8 mouse cellular contexts compared by ENCODE assay signal in the genomic region with DNA sequence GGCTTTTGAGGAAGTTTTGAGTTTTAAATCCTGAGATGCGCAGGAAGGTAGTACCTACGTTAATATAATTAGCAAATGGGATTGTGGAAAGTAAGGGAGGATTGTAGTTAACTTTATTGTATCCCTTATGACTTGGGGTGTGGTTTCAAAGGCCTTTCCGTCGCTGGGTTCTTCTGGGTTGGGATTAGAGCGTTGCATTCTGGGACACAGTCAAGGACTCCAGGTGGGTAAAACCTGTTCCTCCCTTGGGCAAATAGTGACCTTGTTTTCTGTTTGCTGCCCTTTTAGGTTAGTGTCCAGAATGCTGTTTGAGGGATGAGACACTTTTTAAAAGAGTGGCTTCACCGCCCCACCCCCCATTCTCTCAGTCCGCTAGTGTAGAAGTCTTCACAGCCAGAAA. TPM values are rescaled to one million over a fixed set of nuclear protein-coding genes. Genes with fewer than 3 reads are reported as not detected.
A peak's percentile ranks its signal among the peaks of the same experiment; 100 is the strongest.
DNase-seq lines count a peak whose midpoint lies in the region; ATAC-seq and TF ChIP-seq lines count a peak whose summit lies in the region.

No protein-coding gene starts in this region.

- WGBS in hindbrain, embryonic 13.5 days, result under 1% methylated on average over 7 of the region's 7 CpGs
- 0% methylated on average over 7 of the region's 7 CpGs for WGBS in liver, embryonic 15.5 days (ENCODE audit: insufficient replicate concordance)
- WGBS in stomach, embryonic 16.5 days, result under 1% methylated on average over 7 of the region's 7 CpGs

- intact Hi-C loops in left cerebral cortex, adult 2 months (cut with DNase I), result loop anchor here (10.0 kb wide), 1 partner anchor 541 kb away; a partner anchor contains a TSS

- H3K27ac ChIP-seq in left cerebral cortex, adult 2 months, result no peak overlapping the region
- no peak overlapping the region for H3K27ac ChIP-seq in cortical plate, adult 2 months (ENCODE audit: insufficient read depth, low read length)
- no peak overlapping the region for H3K27ac ChIP-seq in hindbrain, embryonic 13.5 days
- peak overlapping the region; percentile 95 for H3K27ac ChIP-seq in liver, embryonic 15.5 days (replicated peaks)
- H3K27ac ChIP-seq in stomach, embryonic 16.5 days (ENCODE audit: low read length), result peak overlapping the region; percentile 82

- H3K4me3 ChIP-seq in left cerebral cortex, adult 2 months, result peak overlapping the region; percentile 74; the same call in 1 of the 2 replicates
- H3K4me3 ChIP-seq in cortical plate, adult 2 months (ENCODE audit: insufficient read depth, low read length), result peak overlapping the region; percentile 71
- peak overlapping the region; percentile 71 for H3K4me3 ChIP-seq in hindbrain, embryonic 13.5 days
- peak overlapping the region; percentile 85 for H3K4me3 ChIP-seq in liver, embryonic 15.5 days (replicated peaks)
- H3K4me3 ChIP-seq in stomach, embryonic 16.5 days (replicated peaks; ENCODE audit: low read length), result peak overlapping the region; percentile 81

- no peak for ATAC-seq in hindbrain, embryonic 13.5 days (ENCODE audit: low FRiP score)
- no peak for ATAC-seq in liver, embryonic 15.5 days (ENCODE audit: insufficient read depth)
- ATAC-seq in stomach, embryonic 16.5 days (ENCODE audit: insufficient read depth, low FRiP score), result no peak

- peak overlapping the region; percentile 93 for H3K4me2 ChIP-seq in hindbrain, embryonic 13.5 days
- peak overlapping the region; percentile 70 for H3K4me2 ChIP-seq in liver, embryonic 15.5 days
- H3K4me2 ChIP-seq in stomach, embryonic 16.5 days (ENCODE audit: low read depth, low read length), result peak overlapping the region; percentile 63

- no peak for DNase-seq in left cerebral cortex, adult 2 months (ENCODE audit: extremely low spot score in 1 of 2, low spot score in 2 of 2)
- no peak for DNase-seq in left cerebral cortex, adult 11 months (ENCODE audit: low spot score)
- no peak for DNase-seq in frontal cortex, postnatal 36 days (ENCODE audit: low spot score in 2 of 2)
- no peak for DNase-seq in cerebellum, postnatal 25 days

- H3K9me3 ChIP-seq in hindbrain, embryonic 13.5 days, result no peaks in the 10 kb centered on the region
- H3K9me3 ChIP-seq in liver, embryonic 15.5 days (replicated peaks), result no peaks in the 10 kb centered on the region
- no peaks in the 10 kb centered on the region for H3K9me3 ChIP-seq in stomach, embryonic 16.5 days (replicated peaks; ENCODE audit: control insufficient read depth, low read length)

- no peak for TF ChIP-seq CTCF in left cerebral cortex, adult 2 months (IDR thresholded peaks at IDR 0.05)
- TF ChIP-seq CTCF in cortical plate, adult 2 months (IDR thresholded peaks at IDR 0.05; ENCODE audit: extremely low read depth, insufficient read depth, low read length), result no peak

- H3K36me3 ChIP-seq in hindbrain, embryonic 13.5 days, result no peaks in the 10 kb centered on the region
- peaks cover 16% of the 10 kb centered on the region for H3K36me3 ChIP-seq in liver, embryonic 15.5 days (replicated peaks)
- H3K36me3 ChIP-seq in stomach, embryonic 16.5 days (ENCODE audit: control insufficient read depth, insufficient read depth, low read length), result no peaks in the 10 kb centered on the region

- no peak for TF ChIP-seq POLR2A in cortical plate, adult 2 months (IDR thresholded peaks at IDR 0.05; ENCODE audit: extremely low read depth, insufficient read depth, low read length)

- H3K9ac ChIP-seq in hindbrain, embryonic 13.5 days, result peak overlapping the region; percentile 73
- peak overlapping the region; percentile 98 for H3K9ac ChIP-seq in liver, embryonic 15.5 days
- peak overlapping the region; percentile 82 for H3K9ac ChIP-seq in stomach, embryonic 16.5 days (ENCODE audit: low read length)

- no peaks in the 10 kb centered on the region for H3K4me1 ChIP-seq in cortical plate, adult 2 months (ENCODE audit: control insufficient read depth, insufficient read depth, low read length)
- peaks cover 11% of the 10 kb centered on the region for H3K4me1 ChIP-seq in hindbrain, embryonic 13.5 days (replicated peaks)
- H3K4me1 ChIP-seq in liver, embryonic 15.5 days (replicated peaks), result peaks cover 44% of the 10 kb centered on the region
- peaks cover 18% of the 10 kb centered on the region for H3K4me1 ChIP-seq in stomach, embryonic 16.5 days (ENCODE audit: control insufficient read depth, insufficient read depth, low read length)

- H3K27me3 ChIP-seq in hindbrain, embryonic 13.5 days, result no peaks in the 10 kb centered on the region
- H3K27me3 ChIP-seq in liver, embryonic 15.5 days, result no peaks in the 10 kb centered on the region
- H3K27me3 ChIP-seq in stomach, embryonic 16.5 days (ENCODE audit: control insufficient read depth, insufficient read depth, low read length), result no peaks in the 10 kb centered on the region

RNA-seq across cellular contexts. Expression of a gene that starts 0.8 kb away (rescaled TPM):
- 1 to 10 TPM; 1.4 to 1.7 TPM for total RNA-seq in left cerebral cortex, adult 2 months (2021)
- 3.2 and 5.8 TPM in 2 replicates for polyA plus RNA-seq in cortical plate, adult 2 months (2012; rRNA removed)
- polyA plus RNA-seq in hindbrain, embryonic 13.5 days (2015; fragmentation: Nextera tagmentation; extraction: Ambion mirVana), result 76.0 and 78.7 TPM in 2 replicates
- 345 and 374 TPM in 2 replicates for polyA plus RNA-seq in liver, embryonic 15.5 days (2015; fragmentation: Nextera tagmentation; extraction: Ambion mirVana)
- polyA plus RNA-seq in stomach, embryonic 16.5 days (2015; fragmentation: Nextera tagmentation; extraction: Ambion mirVana), result 262 and 274 TPM in 2 replicates

RNA-seq across cellular contexts. Expression of a gene that starts 5.6 kb away (rescaled TPM):
- total RNA-seq in left cerebral cortex, adult 2 months (2021), result 10 to 100 TPM; 18.7 to 19.1 TPM
- 23.3 and 24.5 TPM in 2 replicates for polyA plus RNA-seq in cortical plate, adult 2 months (2012; rRNA removed)
- polyA plus RNA-seq in hindbrain, embryonic 13.5 days (2015; fragmentation: Nextera tagmentation; extraction: Ambion mirVana), result 31.9 and 33.1 TPM in 2 replicates
- polyA plus RNA-seq in liver, embryonic 15.5 days (2015; fragmentation: Nextera tagmentation; extraction: Ambion mirVana), result 13.0 and 14.8 TPM in 2 replicates
- polyA plus RNA-seq in stomach, embryonic 16.5 days (2015; fragmentation: Nextera tagmentation; extraction: Ambion mirVana), result 22.6 and 24.4 TPM in 2 replicates

Comparison
In these comparisons a context has a peak if more than half of its experiments do, and no peak if none do; other contexts are left out.
1. H3K27ac ChIP-seq: peak in liver, embryonic 15.5 days (single experiment) and stomach, embryonic 16.5 days (single experiment); none in left cerebral cortex, adult 2 months (single experiment), cortical plate, adult 2 months (single experiment) and hindbrain, embryonic 13.5 days (single experiment).
2. RNA of a gene that starts 0.8 kb away (polyA plus RNA-seq): 345 to 374 TPM in liver, embryonic 15.5 days, 262 to 274 TPM in stomach, embryonic 16.5 days and 76.0 to 78.7 TPM in hindbrain, embryonic 13.5 days; 3.2 to 5.8 TPM in cortical plate, adult 2 months; every median in the first group is over 10 times any median in the second.
3. Peak in every context shown above with its lines, with median percentiles within 50 percentile points of each other: H3K4me3 ChIP-seq, H3K4me2 ChIP-seq and H3K9ac ChIP-seq.